Mouse (Mus musculus) kidney, adult 2 months (tissue): ENCODE measurements around the gene Nrcam.

ENCODE experiments used
- CTCF ChIP-seq: fragments of 200-500 bp; conservative IDR thresholded peaks from 2 replicates; pipeline ENCODE4 v1.5.1; 2011; ENCODE audit warnings: low read depth, mild to moderate bottlenecking, control low read depth, low read length, moderate library complexity, mixed read lengths; ENCODE audit not compliant: insufficient read depth, insufficient read length
- POLR2A ChIP-seq: fragments of 200-500 bp; IDR thresholded peaks from one replicate; pipeline ENCODE4 v1.6.1; 2011; ENCODE audit warnings: low read depth, low read length, control low read depth

- TF ChIP-seq POLR2A (no peak), CTCF (no peak)
Observed at GRCm38 (mm10) chr12:44375956-44376355, 47.3 kb downstream of the Nrcam start.
